Mouse (Mus musculus): ENCODE results near the gene Adgrf5. TPM values are rescaled to one million over a fixed set of nuclear protein-coding genes. Genes with fewer than 3 reads are reported as not detected.

The Adgrf5 gene
- polyA plus RNA-seq, 1 experiment from 2014 or later: 10.5 TPM

DNA sequence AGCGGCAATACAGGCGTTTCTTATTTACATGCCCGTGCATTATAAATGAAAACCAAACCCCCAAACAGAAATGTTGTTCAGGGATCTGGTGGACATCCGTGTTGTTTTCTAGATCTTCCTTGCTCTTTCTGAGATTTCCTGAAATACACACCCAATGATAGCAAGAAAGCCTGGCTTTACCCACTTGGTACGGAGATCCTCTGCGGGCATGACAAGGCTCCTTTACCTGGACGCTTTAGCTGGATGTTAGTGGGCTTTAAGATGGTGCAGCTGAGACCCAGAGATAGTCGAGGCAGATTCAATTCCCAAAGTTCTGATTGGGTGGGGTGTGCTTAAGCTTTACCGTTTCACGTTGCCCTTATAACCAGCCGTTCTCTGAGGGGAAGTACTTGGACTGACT is 770 bp downstream of the Adgrf5 start:
- H3K27ac ChIP-seq: 0 out of 2 replicates have a peak overlapping the region, but pooled peaks have one; percentile 56
- H3K4me3 ChIP-seq: peak overlapping the region; percentile 15; the same call in 1 of the 2 replicates
- peaks cover 22% of the 10 kb centered on the region for H3K4me1 ChIP-seq
- no peaks in the 10 kb centered on the region for H3K27me3 ChIP-seq (ENCODE audit: low read depth, poor library complexity, severe bottlenecking)
- 82% methylated on average over 11 of the region's 11 CpGs for WGBS
- H3K9me3 ChIP-seq (replicated peaks): no peaks in the 10 kb centered on the region
- DNase-seq (ENCODE audit: low spot score): no peak
- no peaks in the 10 kb centered on the region for H3K36me3 ChIP-seq

DNA sequence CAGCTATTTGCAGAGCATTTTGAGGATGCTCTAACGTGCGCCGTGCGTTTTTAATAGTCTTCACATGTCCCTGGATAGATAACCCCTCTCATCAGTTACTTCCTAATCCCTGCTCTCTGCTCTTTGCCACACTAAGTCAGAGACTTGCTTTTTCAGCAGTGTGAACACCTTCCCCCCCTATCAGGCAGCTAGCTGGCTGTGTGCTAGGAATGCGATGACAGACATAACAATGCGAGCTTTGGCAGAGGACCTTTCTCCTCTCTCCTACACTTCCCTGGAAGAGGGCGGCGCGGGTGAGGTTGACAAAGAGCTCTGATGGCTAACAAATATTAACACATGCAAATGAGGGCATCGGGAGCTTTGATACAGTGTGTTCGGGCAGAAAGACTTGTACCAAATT is 2.1 kb downstream of the Adgrf5 start:
- Histone ChIP-seq H3K4me1 (peaks cover 22% of the 10 kb centered on the region), H3K27ac (no peak overlapping the region), H3K36me3 (no peaks in the 10 kb centered on the region), H3K9me3 (replicated peaks) (no peaks in the 10 kb centered on the region), H3K4me3 (no peak overlapping the region), H3K27me3 (ENCODE audit: low read depth, poor library complexity, severe bottlenecking) (no peaks in the 10 kb centered on the region)
- DNase-seq (ENCODE audit: low spot score): no peak
- WGBS: 74% methylated on average over 11 of the region's 11 CpGs

DNA sequence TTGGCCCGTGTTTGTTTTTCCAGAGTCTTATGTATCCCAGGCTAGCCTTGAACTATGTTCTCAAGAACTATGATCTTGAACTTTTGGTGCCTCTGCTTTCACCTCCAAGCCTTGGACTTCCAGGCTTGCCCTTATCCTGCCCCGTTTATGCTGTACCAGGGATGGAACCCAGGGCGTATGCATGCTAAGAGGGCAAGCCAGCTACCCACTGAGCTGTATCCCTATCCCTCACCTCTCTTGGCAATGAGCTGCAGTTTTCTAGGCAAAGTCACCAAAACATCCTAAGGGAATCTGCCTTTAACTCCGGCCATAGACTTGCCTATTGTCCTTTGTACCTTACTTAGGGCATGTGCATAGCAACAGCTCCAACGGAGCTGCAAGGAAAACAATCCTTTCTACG is 2.6 kb downstream of the Adgrf5 start:
- H3K36me3 ChIP-seq: no peaks in the 10 kb centered on the region
- H3K4me1 ChIP-seq: peaks cover 18% of the 10 kb centered on the region
- H3K27me3 ChIP-seq (ENCODE audit: low read depth, poor library complexity, severe bottlenecking): no peaks in the 10 kb centered on the region
- no peak overlapping the region for H3K4me3 ChIP-seq
- no peaks in the 10 kb centered on the region for H3K9me3 ChIP-seq (replicated peaks)
- 75% methylated on average over 6 of the region's 6 CpGs for WGBS
- no peak for DNase-seq (ENCODE audit: low spot score)
- no peak overlapping the region for H3K27ac ChIP-seq

DNA sequence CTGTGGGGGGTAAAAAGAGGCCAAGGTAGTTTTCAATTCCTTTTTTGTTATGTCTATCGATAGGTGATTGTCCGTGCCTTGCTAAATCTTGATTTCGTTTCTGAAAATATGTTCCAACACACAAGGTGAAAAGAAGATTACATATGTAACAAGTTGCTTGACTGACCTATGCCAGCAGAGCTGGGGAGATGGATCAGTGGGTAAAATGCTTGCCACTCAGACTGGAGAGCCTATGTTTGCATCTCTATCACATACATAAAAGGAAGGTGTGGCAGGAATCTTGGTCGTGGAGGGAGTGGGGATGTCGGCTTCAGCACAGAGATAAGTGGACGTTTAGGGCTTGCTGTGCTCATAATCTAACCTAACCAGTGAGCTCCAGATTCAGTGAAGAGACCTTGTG is 3.7 kb downstream of the Adgrf5 start:
- Histone ChIP-seq H3K4me3 (no peak overlapping the region), H3K9me3 (replicated peaks) (no peaks in the 10 kb centered on the region), H3K36me3 (no peaks in the 10 kb centered on the region), H3K4me1 (peaks cover 10% of the 10 kb centered on the region), H3K27me3 (ENCODE audit: low read depth, poor library complexity, severe bottlenecking) (no peaks in the 10 kb centered on the region), H3K27ac (no peak overlapping the region)
- no peak for DNase-seq (ENCODE audit: low spot score)
- 68% methylated on average over 6 of the region's 6 CpGs for WGBS

DNA sequence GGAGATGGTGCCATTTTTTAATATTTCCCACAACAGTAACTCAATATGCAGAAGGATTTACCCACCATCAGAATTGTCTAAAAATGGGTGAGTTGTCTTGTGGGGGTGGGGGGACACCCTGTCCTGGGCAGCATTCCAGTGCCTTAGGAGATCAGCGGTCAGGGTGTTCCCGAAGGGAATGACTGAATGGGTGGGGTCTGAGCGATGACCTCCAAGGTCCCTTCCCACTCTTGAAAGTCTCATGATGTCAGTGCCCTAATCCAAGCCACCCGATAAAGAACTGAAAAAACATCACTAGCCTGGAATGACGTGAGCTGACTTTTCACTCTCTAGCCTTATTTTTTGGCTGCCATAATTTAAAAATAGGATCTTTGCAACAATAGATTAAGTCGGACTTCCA is 5.0 kb downstream of the Adgrf5 start:
- DNase-seq (ENCODE audit: low spot score): no peak

DNA sequence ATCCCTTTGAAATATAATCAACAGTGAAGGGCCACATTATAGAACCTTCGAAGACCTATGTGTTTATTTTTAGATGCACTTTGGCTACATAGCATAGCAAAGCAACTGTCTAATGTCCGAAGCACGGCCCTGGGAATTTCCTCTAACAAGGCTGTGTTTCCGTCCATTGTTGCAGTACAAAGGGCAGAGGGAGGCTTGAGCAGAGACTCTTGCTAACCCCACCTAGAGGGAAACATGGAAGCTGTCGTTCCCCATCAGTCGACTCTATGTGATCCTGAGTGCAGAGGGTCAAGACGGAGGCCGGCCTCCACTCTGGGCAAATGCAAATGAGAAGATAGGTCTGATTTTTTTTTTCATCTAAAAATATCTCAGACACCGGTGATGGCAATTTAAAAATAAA is 6.2 kb downstream of the Adgrf5 start:
- no peak overlapping the region for H3K27ac ChIP-seq
- H3K9me3 ChIP-seq (replicated peaks): no peaks in the 10 kb centered on the region
- H3K27me3 ChIP-seq (ENCODE audit: low read depth, poor library complexity, severe bottlenecking): no peaks in the 10 kb centered on the region
- no peaks in the 10 kb centered on the region for H3K4me1 ChIP-seq
- no peak for DNase-seq (ENCODE audit: low spot score)
- 86% methylated on average over 9 of the region's 9 CpGs for WGBS
- H3K36me3 ChIP-seq: no peaks in the 10 kb centered on the region
- H3K4me3 ChIP-seq: no peak overlapping the region

More for the DNA sequence above, 5.0 kb downstream of the Adgrf5 start:
- WGBS: 85% methylated on average over 6 of the region's 6 CpGs
- H3K4me1 ChIP-seq: peaks cover 3% of the 10 kb centered on the region
- no peak overlapping the region for H3K27ac ChIP-seq
- no peak overlapping the region for H3K4me3 ChIP-seq
- H3K9me3 ChIP-seq (replicated peaks): no peaks in the 10 kb centered on the region
- H3K36me3 ChIP-seq: no peaks in the 10 kb centered on the region
- H3K27me3 ChIP-seq (ENCODE audit: low read depth, poor library complexity, severe bottlenecking): no peaks in the 10 kb centered on the region

DNA sequence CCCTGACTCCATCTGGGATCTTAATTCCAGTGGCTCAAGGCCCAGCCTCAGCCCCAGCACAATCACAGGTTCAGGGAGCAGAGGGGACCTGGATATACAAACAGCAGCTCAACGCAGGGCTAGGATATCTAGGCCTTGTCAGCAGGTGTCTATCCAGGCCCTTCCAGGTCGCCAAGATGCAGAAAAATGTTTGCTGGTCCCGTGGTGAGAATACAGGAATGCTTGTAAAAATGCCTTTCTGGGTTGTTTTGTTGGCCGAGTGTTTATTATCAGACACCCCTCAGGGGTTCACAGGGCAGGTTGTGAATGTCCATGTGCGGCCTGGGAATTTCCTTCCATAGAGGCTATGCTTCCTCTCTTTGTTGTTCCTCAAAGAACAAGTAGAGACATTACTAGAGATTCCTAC is 7.9 kb downstream of the Adgrf5 start:
- H3K9me3 ChIP-seq (replicated peaks): no peaks in the 10 kb centered on the region
- no peaks in the 10 kb centered on the region for H3K27me3 ChIP-seq (ENCODE audit: low read depth, poor library complexity, severe bottlenecking)
- H3K4me3 ChIP-seq: no peak overlapping the region
- DNase-seq (ENCODE audit: low spot score): no peak
- WGBS: 59% methylated on average over 5 of the region's 5 CpGs
- no peak overlapping the region for H3K27ac ChIP-seq
- no peaks in the 10 kb centered on the region for H3K4me1 ChIP-seq
- H3K36me3 ChIP-seq: no peaks in the 10 kb centered on the region

DNA sequence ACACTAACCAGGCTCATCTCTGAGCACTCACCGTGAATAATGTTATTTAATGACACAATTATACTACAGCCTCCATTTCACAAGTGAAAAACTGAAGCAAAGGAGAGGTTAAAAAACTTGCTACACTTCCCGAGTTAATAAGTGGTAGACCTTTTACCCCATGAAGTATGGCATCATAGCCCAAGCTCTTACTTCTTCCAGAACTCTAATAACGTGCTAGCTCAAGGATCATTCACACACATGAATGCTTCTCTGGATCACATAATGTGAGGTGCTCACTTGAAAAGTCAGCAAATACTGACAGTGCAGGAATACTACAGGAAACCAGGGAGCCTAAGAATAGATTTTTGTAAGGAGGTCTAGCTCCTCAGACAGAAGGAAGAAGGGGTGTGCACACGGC is 12.4 kb downstream of the Adgrf5 start:
- Histone ChIP-seq H3K4me3 (no peak overlapping the region), H3K9me3 (replicated peaks) (no peaks in the 10 kb centered on the region), H3K27ac (no peak overlapping the region), H3K4me1 (no peaks in the 10 kb centered on the region), H3K36me3 (no peaks in the 10 kb centered on the region), H3K27me3 (ENCODE audit: low read depth, poor library complexity, severe bottlenecking) (no peaks in the 10 kb centered on the region)
- WGBS: 89% methylated on average over 4 of the region's 4 CpGs
- DNase-seq (ENCODE audit: low spot score): no peak

DNA sequence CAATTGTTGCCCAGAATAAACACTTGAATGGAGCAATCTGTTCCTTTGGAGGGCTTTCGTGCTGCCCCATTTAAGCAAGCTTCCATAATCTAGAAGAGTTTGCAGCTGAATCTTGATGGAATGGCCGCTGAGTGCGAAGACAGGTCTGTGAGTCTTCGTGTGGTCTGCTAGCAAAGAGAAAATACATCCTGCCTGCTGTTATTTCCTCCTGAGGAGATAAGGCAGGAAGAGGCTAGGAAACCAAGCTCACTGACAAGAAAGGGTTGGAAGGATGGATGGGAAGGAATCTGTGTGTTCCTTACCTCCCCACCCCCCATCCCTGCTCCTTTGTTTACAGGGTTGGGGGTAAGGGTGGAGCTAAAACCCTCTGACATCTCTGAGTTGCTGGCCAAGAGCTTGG is 13.8 kb downstream of the Adgrf5 start:
- no peak overlapping the region for H3K4me3 ChIP-seq
- H3K4me1 ChIP-seq: no peaks in the 10 kb centered on the region
- no peak overlapping the region for H3K27ac ChIP-seq
- DNase-seq (ENCODE audit: low spot score): no peak
- no peaks in the 10 kb centered on the region for H3K36me3 ChIP-seq
- 69% methylated on average over 4 of the region's 4 CpGs for WGBS
- no peaks in the 10 kb centered on the region for H3K9me3 ChIP-seq (replicated peaks)
- H3K27me3 ChIP-seq (ENCODE audit: low read depth, poor library complexity, severe bottlenecking): no peaks in the 10 kb centered on the region

DNA sequence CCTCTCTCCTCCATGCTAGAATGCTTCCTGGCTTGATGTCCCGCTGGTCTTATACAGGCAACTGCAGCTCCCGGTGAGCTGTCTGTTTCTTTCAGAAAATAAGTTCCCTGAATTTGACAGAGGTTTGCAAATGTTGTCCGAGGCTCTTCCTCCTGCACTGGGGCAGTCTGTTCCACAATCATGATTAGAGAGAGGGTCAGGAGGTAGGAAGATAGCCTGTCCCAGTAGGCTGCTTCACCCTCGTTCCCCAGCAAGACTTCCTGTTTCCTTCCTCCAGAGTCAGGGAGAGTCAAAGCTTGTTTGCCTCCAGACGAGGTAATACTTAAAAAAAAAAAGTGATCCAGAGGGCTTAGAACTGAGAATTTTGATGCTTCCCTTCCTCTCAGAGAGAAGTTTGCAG is 16.3 kb downstream of the Adgrf5 start:
- no peak overlapping the region for H3K4me3 ChIP-seq
- H3K4me1 ChIP-seq: no peaks in the 10 kb centered on the region
- no peak overlapping the region for H3K27ac ChIP-seq
- 68% methylated on average over 5 of the region's 5 CpGs for WGBS
- no peaks in the 10 kb centered on the region for H3K27me3 ChIP-seq (ENCODE audit: low read depth, poor library complexity, severe bottlenecking)
- DNase-seq (ENCODE audit: low spot score): no peak
- no peaks in the 10 kb centered on the region for H3K9me3 ChIP-seq (replicated peaks)
- H3K36me3 ChIP-seq: no peaks in the 10 kb centered on the region

DNA sequence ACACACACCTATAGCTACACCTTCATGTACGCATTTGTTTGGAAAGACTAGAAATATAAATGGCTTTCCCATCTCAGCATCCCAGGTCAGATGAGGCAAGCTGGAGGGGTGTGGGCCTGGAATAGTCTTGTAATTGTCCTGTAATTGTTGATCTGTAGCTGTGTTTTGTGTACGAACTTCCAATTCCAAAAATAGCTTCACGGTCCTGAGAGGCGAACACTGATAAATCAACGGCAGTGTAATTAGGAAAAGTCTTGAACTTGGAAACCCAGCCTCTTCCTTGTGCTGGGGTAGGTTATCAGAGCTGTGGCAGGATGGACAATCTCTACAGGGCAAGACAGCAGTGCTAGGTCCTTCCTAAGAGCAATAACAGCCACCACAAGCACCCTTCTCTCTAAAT is 18.5 kb downstream of the Adgrf5 start:
- Histone ChIP-seq H3K9me3 (replicated peaks) (no peaks in the 10 kb centered on the region), H3K36me3 (no peaks in the 10 kb centered on the region), H3K4me1 (no peaks in the 10 kb centered on the region), H3K27ac (no peak overlapping the region), H3K4me3 (no peak overlapping the region), H3K27me3 (ENCODE audit: low read depth, poor library complexity, severe bottlenecking) (no peaks in the 10 kb centered on the region)
- no peak for DNase-seq (ENCODE audit: low spot score)
- WGBS: 93% methylated on average over 5 of the region's 5 CpGs

DNA sequence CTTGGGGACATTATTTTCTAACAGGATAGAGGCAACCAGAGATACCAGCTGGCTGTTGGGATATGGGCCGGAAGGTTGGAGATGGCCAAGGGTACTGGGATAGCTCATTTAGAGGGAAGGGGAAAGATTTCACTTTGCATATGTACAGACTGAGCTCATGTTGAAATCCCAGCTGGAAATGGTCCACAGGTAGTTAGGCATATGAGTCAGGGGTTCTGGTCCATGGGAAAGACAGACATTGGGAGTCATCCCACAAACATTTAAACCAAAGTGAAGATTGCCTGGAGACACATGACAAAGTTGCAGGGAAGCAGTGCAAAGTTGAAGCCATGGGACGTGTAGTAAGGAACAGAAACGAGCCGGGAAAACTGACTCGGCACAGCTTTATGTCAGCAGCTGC is 26.1 kb downstream of the Adgrf5 start:
- WGBS: 92% methylated on average over 5 of the region's 5 CpGs
- Histone ChIP-seq H3K27me3 (ENCODE audit: low read depth, poor library complexity, severe bottlenecking) (no peaks in the 10 kb centered on the region), H3K4me1 (peaks cover 3% of the 10 kb centered on the region; the same call in 1 of the 2 replicates), H3K9me3 (replicated peaks) (no peaks in the 10 kb centered on the region), H3K36me3 (no peaks in the 10 kb centered on the region), H3K4me3 (no peak overlapping the region), H3K27ac (no peak overlapping the region)
- DNase-seq (ENCODE audit: low spot score): no peak

DNA sequence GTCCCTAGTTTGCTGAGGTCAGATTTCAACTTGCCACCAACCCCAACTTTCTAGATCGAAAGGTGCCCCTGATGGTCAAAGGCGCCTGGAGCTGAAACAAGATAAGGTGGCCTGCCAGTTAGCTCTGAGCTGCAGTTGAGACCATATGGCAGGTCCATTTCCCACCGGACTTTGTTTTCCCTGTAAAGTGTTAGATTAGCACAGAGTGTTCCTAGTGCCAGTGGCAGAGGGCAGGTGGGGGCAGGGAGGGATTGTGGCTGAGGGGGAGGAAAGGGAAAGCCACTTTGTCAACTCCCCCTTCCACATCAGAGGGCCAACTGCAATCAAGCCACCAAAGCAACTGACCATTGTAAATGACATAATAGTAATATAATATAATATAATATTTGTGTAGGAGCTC is 26.9 kb downstream of the Adgrf5 start:
- Histone ChIP-seq H3K27me3 (ENCODE audit: low read depth, poor library complexity, severe bottlenecking) (no peaks in the 10 kb centered on the region), H3K4me3 (no peak overlapping the region), H3K4me1 (peaks cover 7% of the 10 kb centered on the region; the same call in 1 of the 2 replicates), H3K9me3 (replicated peaks) (no peaks in the 10 kb centered on the region), H3K27ac (no peak overlapping the region), H3K36me3 (no peaks in the 10 kb centered on the region)
- no peak for DNase-seq (ENCODE audit: low spot score)
- WGBS: 53% methylated on average over 3 of the region's 3 CpGs

DNA sequence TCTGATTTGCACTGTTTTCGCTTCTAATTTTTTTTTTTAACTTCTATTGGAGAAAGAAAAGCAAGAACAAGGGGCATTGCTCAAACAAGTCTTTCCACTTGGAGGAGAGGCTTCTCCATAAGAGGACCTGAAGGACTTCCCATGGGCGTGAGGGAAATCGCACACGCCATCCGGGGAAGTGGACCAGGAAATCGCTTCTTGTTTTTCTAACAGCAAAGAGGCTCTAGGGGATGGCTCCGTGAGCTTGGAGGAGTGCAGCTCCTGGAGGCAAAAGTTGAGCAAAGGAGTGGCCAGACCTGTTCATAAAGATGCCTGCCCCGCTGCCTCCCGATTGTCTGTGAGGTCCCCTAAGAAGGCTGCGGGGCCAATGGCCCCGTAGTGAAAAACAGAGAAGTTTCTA is 29.0 kb downstream of the Adgrf5 start:
- DNase-seq (ENCODE audit: low spot score): no peak
- Histone ChIP-seq H3K27ac (no peak overlapping the region), H3K27me3 (ENCODE audit: low read depth, poor library complexity, severe bottlenecking) (no peaks in the 10 kb centered on the region), H3K36me3 (no peaks in the 10 kb centered on the region), H3K4me1 (peaks cover 7% of the 10 kb centered on the region; the same call in 1 of the 2 replicates), H3K4me3 (no peak overlapping the region), H3K9me3 (replicated peaks) (no peaks in the 10 kb centered on the region)
- WGBS: 87% methylated on average over 11 of the region's 11 CpGs

Data from limb, embryonic 10.5 days (tissue).